Mouse (Mus musculus) right cerebral cortex, postnatal 14 days (tissue): ENCODE measurements around the gene Tas1r2.

Experiments
- DNase-seq: peaks from one replicate; pipeline ENCODE4 v3.0.0; 2022

Tas1r2 gene

GRCm38 (mm10) chr4:139639801-139640200 is 13.5 kb upstream of the Tas1r2 start:
- no peak for DNase-seq

DNA sequence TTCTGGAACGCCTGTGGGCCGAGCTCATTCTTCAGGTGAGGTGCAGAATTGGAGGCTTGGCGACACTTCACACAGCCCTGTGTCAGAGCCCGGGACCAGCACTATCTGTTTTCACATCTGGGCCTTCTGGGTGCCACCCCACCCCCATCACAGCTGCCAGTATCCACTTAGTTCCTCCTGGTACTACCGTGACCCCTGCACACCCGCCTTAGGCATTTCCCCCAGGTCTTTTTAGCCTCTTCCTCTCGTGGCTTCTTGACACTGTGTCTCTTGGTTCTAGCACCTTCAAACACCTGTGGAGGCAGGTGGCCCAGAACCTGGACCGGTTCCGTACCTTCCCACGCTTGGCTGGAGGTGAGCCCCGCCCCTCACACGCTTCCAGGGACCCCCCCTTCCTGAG is 13.0 kb upstream of the Tas1r2 start:
- DNase-seq = no peak

- no peak for DNase-seq
Observed at GRCm38 (mm10) chr4:139640775-139641174, 12.6 kb upstream of the Tas1r2 start.

DNA sequence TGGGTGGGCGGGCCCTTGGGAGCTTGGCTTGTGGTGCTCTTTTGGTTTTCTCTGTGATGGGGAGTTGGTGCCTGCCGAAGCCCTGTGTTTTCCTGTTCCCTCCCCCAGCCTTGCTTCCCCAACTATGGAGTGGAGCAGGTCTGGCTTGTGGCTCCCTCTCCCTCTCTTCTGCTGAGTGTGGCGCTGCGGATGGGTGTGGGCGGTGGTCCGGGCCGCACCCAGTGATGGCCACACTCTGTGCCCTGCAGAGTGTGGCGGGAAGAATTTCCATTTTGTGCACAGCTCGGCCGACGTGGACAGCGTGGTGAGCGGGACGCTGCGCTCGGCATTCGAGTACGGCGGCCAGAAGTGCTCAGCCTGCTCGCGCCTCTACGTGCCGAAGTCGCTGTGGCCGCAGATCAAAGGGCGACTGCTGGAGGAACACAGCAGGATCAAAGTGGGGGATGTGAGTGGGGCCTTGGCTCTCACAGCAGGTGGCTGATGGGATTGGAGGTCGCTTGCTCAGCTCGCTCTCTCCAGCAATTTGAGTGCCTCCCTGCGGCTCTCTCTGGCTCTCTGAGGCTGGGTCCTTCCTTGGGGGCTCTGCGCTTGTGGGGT is 11.4 kb upstream of the Tas1r2 start:
- DNase-seq = peak; percentile 32

DNA sequence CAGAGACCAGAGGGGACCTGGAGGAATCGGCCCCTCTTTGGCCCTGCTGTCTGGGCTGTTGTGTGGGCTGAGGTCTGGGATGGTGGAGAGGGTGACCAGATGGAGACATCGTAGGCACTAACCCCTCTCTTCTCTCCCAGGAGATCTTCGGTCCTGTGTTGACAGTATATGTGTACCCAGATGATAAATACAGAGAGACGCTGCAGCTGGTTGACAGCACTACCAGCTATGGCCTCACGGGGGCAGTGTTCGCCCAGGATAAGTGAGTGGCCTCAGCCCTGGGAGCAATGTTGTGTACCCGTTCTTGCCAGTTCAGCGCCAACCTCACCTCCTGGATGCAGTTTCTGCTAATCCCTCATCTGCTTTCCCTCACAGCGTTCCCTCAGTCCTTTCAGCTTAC is 9.4 kb upstream of the Tas1r2 start:
- DNase-seq = peak; percentile 83

GRCm38 (mm10) chr4:139646916-139647315 is 6.4 kb upstream of the Tas1r2 start:
- no peak for DNase-seq

DNA sequence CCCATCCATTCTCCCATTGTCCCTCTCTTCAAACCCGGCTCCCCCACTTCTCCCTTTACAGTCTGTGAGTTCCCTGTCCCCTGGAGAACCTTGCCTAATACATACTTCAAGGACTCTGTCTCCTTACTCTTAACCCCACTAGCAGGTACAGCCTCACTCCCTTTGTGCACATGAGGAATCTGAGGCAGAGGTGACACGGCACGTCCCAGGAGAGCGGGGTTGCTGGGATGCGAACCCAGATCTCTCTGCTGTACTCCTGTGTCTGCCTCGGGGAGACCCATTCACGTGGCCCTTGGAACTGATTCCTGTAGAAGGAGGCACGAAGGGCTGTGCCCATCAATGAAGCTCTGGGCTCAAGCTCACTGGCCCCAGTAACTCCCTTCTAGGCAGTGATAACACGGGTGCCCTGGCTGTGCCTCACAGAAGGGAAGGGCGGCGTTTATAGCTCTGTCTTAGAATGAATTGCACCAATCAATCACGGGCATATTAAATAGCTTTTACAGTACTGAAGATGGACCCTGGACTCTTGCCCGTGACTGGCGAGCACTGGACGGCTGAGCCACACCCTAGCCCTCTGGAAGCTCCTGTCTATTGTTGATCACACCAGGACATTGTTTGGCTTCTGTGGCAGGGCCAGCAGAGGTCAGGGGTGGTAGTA is 3.1 kb upstream of the Tas1r2 start:
- DNase-seq = no peak

DNA sequence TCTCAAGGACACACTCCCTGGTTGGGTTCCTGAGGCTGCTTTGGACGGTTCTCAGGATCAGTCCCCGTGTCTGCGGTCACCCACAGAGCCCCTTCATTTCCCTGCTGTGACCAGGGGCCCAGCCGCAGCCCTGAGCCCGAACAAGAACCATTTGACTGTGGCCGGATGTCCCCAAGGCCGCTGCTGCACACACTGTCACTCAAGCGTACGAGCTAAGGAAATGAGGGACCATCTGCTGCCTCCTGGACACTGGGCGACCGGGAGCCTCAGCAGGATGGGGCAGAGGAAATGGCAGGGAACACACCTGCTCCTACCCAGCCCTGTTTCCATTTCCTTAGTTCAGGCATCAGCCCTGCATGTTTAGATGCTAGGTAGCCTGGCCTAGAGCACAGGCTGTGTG is 2.4 kb upstream of the Tas1r2 start:
- DNase-seq = no peak

DNA sequence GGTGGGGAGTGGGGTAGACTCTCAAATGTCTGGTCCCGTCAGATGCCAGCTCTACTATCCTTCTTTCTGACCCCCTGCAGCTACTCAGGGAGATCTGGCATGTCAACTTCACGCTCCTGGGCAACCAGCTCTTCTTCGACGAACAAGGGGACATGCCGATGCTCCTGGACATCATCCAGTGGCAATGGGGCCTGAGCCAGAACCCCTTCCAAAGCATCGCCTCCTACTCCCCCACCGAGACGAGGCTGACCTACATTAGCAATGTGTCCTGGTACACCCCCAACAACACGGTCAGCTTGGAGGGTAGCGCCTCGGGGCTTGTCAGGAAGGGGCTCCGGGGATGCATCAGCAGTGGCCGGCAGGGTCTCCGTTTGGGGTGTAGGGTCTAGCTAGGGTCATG is 8.6 kb downstream of the Tas1r2 start:
- DNase-seq = no peak

DNA sequence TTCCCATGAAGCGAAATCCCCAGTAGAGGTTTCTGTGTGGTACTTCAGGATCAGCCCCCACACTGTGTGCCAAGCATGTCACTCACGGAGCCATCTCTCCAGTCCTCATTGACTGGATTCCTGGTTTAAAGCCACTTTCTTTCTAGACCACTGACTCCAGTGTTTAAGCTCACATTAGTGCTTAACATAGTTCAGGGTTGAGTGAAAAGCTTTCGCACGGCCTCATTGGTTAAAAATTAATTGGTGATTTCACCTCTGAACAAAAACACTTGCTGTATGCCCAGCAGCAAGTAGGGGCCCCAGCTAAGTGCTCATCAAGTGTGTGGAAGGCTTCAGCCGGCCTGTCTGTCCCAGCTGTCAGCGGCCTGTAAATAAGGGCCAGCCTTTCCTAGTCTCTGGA is 14.3 kb downstream of the Tas1r2 start:
- no peak for DNase-seq

GRCm38 (mm10) chr4:139669847-139670246 is 16.5 kb downstream of the Tas1r2 start:
- DNase-seq = peak; percentile 46

DNA sequence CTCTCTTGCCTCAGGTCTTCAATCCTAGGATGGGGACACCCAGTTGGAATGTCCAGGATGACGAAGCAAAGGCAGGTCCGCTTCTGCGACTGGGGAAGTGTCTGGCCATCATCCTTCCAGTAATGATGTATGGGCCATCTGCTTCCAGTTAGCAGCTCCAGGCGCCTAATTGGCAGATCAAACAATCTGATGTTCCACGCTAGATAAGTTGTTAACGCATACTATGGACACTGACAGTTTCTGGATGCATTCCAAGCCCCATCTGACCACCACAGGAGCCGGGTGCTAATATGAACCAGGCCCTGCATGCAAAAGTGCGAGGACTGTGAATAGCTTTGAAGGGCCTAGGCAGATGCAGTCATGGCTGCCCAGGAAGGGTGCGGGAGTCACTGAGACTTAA is 22.4 kb downstream of the Tas1r2 start:
- DNase-seq = no peak

GRCm38 (mm10) chr4:139683728-139684638 is 30.6 kb downstream of the Tas1r2 start:
- DNase-seq = no peak

GRCm38 (mm10) chr4:139684639-139685017 is 31.3 kb downstream of the Tas1r2 start:
- peak; percentile 74 for DNase-seq

- no peak for DNase-seq
Observed at GRCm38 (mm10) chr4:139688058-139688457, 34.7 kb downstream of the Tas1r2 start.

DNA sequence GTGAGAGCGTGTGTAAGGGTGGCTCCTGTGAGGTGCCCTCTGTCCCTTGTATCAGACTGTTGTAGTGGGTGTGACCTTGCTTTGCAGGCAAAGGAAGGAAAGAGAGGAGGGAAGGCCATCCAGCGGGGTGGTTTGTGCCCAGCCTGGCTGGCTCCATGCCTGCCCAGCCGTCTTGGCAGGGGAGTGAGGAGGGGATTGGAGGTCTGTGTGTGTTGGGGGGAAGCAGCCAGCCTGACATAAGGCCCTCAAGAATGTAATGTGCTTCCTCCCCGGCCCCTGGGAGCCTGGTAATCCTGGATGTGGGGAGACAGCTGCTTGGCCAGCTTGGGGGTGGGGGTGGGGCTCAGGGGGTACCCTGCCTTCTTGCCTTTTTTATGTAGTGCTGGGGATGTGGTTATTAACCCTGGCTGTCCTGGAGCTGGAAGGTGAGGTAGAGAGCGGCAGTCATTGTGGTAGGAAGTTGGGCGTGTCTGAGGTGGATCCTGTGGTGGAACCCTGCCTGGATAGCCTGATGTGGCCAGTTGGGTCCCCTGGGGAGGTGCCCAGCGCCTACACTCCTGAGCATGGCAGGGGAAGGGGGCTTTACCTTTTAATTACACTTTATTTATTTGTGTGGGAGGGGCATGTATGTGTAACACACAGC is 36.4 kb downstream of the Tas1r2 start:
- DNase-seq = no peak

DNA sequence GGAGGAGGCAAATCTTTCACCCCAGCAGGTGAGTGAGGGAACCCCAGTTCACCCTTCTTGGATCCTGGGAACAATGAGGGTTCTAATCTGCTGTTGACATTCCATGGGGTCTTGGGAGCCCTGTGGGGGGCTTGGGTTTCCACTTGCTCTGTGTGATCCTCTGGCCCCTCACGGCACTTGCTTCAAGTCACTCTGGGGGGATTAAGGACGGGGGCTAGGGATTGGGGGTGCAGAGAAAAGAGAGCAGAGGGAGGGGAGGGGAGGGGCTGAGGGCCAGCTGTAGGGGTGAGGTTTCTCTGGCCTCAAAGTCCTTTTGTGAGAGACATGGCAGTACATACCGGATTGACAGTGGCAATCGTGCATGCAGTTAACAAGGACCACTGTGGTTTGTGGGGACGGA is 40.0 kb downstream of the Tas1r2 start:
- no peak for DNase-seq

DNA sequence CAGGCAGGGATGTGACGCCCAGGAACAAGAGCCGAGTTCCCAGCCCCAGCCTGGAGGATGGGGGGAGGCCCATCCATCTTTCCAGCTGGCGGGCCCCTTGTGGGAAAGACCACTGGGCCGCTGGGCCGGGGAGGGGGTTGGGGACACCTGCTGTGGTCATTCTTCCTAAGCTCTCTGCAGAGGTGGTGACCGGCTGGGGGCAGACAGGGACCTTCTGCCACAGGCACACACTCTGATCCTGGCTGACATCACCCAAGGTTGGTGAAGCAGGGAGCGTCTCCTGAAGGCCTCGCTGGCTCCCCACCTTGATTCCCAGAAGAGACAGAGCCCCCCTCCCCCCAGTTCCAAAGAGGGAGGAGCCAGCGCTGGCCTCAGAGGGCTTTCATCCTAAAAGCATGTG is 44.4 kb downstream of the Tas1r2 start:
- no peak for DNase-seq

GRCm38 (mm10) chr4:139698602-139699001 is 45.3 kb downstream of the Tas1r2 start:
- no peak for DNase-seq

DNA sequence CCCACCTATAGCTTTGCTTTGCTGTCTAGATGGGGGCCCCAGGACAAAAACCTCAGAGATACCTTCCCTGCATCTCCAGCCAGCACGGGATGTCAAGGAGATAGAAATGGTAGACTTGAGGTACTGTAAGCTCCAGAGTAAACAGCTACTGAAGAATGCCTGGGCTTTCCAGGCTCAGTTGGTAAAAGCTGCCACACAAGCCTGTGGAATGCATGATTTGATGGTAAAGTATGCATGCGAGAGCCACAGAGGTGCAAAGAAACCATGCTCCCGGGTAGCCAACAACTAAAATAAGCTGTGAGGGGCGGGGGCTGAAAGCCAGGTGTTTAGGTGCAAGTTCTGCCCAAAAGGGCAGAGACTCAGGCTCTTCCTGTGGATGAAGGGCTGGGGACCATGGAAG is 49.6 kb downstream of the Tas1r2 start:
- DNase-seq = no peak

DNA sequence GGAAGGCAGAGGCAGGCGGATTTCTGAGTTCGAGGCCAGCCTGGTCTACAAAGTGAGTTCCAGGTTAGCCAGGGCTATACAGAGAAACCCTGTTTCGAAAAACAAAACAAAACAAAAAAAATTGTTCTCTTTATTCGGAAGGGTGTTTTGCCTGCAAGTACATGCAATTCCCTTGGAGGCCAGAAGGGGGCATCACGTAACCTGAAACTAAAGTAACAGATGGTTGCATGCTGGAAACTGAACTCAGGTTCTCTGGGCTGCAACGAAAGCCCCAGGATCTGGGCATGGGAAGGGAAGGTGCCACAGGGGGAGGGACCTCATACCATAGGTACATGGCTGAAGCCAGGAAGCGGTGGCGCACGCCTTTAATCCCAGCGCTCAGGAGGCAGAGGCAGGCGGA is 50.1 kb downstream of the Tas1r2 start:
- no peak for DNase-seq

GRCm38 (mm10) chr4:139705986-139706385 is 52.6 kb downstream of the Tas1r2 start:
- DNase-seq = no peak
